Mouse (Mus musculus): ENCODE measurements around the gene Cd6. TPM values are rescaled to one million over a fixed set of nuclear protein-coding genes. Genes with fewer than 3 reads are reported as not detected.

Cd6 gene
- polyA plus RNA-seq, 1 experiment = 2.1 TPM

DNA sequence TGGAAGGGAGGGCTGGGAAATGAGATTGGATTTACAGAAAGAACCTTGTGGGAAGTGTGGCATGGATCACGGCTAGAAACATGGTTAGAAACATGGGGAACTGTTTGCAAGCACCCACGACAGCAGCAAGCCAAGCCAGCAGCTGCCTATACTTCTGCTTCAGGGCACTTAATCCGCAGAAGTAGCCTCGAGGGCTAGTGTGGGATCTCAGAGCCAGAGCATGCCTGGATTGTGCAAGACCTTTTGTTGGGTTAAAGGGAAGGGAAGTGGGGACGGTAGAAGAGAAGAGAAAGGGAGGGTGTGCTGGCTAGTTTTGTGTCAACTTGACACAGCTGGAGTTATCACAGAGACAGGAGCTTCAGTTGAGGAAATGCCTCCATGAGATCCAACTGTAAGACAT is 26.1 kb downstream of the Cd6 start:
- Histone ChIP-seq H3K4me1 (ENCODE audit: control insufficient read depth, insufficient read depth, low read length) (no peaks in the 10 kb centered on the region; the same call in 1 of the 2 replicates), H3K4me3 (replicated peaks; ENCODE audit: control insufficient read depth, low read depth, low read length) (no peak overlapping the region), H3K27ac (ENCODE audit: control insufficient read depth, insufficient read depth, low read depth, low read length, poor library complexity) (no peak overlapping the region)
- WGBS = 18% methylated on average over 5 of the region's 5 CpGs
- TF ChIP-seq CTCF (IDR thresholded peaks at IDR 0.05; ENCODE audit: control insufficient read depth, insufficient read depth, low read length) (no peak), POLR2A (IDR thresholded peaks at IDR 0.05; ENCODE audit: borderline replicate concordance, control insufficient read depth, low read depth, low read length) (no peak)

DNA sequence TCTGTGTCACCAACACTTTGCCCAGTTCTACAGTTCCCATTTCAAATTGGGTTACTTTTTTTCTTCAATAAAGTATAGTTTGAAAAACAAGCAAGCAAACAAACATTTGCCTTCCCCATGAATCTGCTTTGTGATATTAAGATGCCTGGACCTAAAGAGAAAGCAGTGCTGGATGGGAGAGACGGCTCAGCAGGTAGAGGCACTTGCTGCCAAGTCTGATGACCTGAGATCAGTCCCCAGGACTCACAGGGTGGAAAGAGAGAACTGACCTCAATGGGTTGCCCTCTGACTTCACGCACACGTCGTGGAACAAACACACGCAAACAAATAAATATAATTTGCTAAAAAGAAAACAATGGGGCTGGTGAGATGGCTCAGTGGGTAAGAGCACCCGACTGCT is 28.0 kb downstream of the Cd6 start:
- 76% methylated on average over 6 of the region's 6 CpGs for WGBS
- TF ChIP-seq CTCF (IDR thresholded peaks at IDR 0.05; ENCODE audit: control insufficient read depth, insufficient read depth, low read length) = no peak
- no peak overlapping the region for H3K4me3 ChIP-seq (replicated peaks; ENCODE audit: control insufficient read depth, low read depth, low read length)
- H3K4me1 ChIP-seq (ENCODE audit: control insufficient read depth, insufficient read depth, low read length) = no peaks in the 10 kb centered on the region; the same call in 1 of the 2 replicates
- no peak overlapping the region for H3K27ac ChIP-seq (ENCODE audit: control insufficient read depth, insufficient read depth, low read depth, low read length, poor library complexity)

DNA sequence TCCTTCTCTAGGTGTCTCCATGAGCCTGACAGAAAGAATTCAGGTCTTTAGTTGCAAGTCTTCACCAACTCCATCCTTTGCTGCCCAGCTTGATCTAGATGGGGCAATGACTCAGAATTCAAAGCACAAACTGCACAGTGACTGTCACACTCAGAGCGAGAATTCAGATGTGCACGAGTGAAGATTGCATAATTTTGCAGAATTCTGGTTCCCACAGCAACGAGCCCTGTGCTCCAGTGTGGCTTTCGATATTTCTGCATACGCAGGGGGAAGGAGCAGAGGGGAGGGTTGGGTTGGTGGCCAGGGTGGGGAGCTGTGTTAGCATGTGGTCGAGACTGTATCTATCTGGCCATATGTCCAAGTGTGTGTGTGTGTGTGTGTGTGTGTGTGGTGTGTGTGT is 28.8 kb downstream of the Cd6 start:
- H3K27ac ChIP-seq (ENCODE audit: control insufficient read depth, insufficient read depth, low read depth, low read length, poor library complexity) = no peak overlapping the region
- H3K4me3 ChIP-seq (replicated peaks; ENCODE audit: control insufficient read depth, low read depth, low read length) = no peak overlapping the region
- no peaks in the 10 kb centered on the region; the same call in 1 of the 2 replicates for H3K4me1 ChIP-seq (ENCODE audit: control insufficient read depth, insufficient read depth, low read length)
- TF ChIP-seq CTCF (IDR thresholded peaks at IDR 0.05; ENCODE audit: control insufficient read depth, insufficient read depth, low read length) = no peak
- no peak for TF ChIP-seq POLR2A (IDR thresholded peaks at IDR 0.05; ENCODE audit: borderline replicate concordance, control insufficient read depth, low read depth, low read length)
- 3% methylated on average over 6 of the region's 6 CpGs for WGBS

DNA sequence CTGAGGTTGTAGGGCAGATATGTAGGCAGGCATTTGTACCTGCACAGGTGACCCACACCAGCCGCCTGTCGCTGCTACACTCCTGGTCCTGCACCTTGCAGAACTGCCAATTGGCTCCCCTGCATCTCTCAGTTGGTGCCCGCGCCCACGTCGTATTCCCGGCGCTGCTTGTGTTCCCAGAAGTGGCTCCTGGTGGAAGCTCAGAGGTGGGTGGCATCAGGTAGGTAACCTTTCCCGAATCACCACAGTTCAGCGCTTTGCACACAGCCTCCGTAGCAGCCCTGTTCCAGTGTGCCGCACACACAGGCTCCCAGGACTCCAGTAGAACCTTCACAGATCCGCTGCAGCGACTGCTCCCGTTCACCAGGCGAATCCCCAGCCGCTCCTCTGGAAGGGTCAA is 30.7 kb downstream of the Cd6 start:
- 90% methylated on average over 17 of the region's 17 CpGs for WGBS
- H3K4me3 ChIP-seq (replicated peaks; ENCODE audit: control insufficient read depth, low read depth, low read length) = no peak overlapping the region
- H3K4me1 ChIP-seq (ENCODE audit: control insufficient read depth, insufficient read depth, low read length) = no peaks in the 10 kb centered on the region; the same call in 1 of the 2 replicates
- H3K27ac ChIP-seq (ENCODE audit: control insufficient read depth, insufficient read depth, low read depth, low read length, poor library complexity) = no peak overlapping the region
- TF ChIP-seq CTCF (IDR thresholded peaks at IDR 0.05; ENCODE audit: control insufficient read depth, insufficient read depth, low read length) (no peak), POLR2A (IDR thresholded peaks at IDR 0.05; ENCODE audit: borderline replicate concordance, control insufficient read depth, low read depth, low read length) (no peak)

DNA sequence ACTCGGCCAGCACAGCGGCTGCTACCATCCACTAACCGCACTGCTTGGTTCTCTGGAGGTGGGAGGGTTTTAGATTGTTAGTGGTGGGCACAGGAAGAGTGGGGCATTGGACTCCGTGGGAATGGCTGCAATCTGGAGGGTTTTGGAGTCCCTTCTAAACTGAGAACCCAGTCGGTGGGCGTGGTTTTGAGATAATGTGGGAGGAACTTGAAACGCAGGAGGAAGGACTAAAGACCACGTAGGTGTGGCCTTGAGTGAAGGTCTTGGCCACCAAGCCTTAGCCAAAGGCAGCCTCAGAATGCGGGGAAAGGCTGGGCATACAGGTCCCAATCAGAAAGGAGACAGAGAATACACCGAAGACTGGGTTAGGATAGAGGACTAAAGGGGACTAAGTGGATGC is 31.3 kb downstream of the Cd6 start:
- 68% methylated on average over 10 of the region's 10 CpGs for WGBS
- Histone ChIP-seq H3K27ac (ENCODE audit: control insufficient read depth, insufficient read depth, low read depth, low read length, poor library complexity) (no peak overlapping the region), H3K4me3 (replicated peaks; ENCODE audit: control insufficient read depth, low read depth, low read length) (no peak overlapping the region), H3K4me1 (ENCODE audit: control insufficient read depth, insufficient read depth, low read length) (no peaks in the 10 kb centered on the region; the same call in 1 of the 2 replicates)
- no peak for TF ChIP-seq POLR2A (IDR thresholded peaks at IDR 0.05; ENCODE audit: borderline replicate concordance, control insufficient read depth, low read depth, low read length)
- TF ChIP-seq CTCF (IDR thresholded peaks at IDR 0.05; ENCODE audit: control insufficient read depth, insufficient read depth, low read length) = no peak

DNA sequence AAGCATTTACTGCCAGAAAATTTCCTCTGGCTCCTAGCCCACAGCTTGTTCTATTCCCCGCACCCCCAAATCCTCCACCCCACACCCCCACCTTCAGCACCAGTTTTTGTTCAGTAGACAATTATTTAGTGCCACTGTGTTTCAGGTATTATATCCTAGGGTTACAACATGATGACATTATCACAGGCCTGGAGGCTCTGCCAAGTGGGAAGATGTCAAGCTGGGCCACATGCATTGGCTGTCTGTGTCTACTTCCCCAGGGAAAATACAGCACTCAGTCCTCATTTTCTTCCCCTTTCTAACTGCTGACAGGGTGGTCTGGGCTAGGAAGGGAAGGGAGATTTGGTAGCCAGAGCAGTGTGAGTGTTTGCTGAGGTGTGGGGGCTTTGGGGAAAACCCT is 34.9 kb downstream of the Cd6 start:
- H3K4me3 ChIP-seq (replicated peaks; ENCODE audit: control insufficient read depth, low read depth, low read length) = no peak overlapping the region
- no peak for TF ChIP-seq CTCF (IDR thresholded peaks at IDR 0.05; ENCODE audit: control insufficient read depth, insufficient read depth, low read length)
- no peak for TF ChIP-seq POLR2A (IDR thresholded peaks at IDR 0.05; ENCODE audit: borderline replicate concordance, control insufficient read depth, low read depth, low read length)
- WGBS = 91% methylated on average over 1 of the region's 1 CpGs
- no peak overlapping the region for H3K27ac ChIP-seq (ENCODE audit: control insufficient read depth, insufficient read depth, low read depth, low read length, poor library complexity)
- H3K4me1 ChIP-seq (ENCODE audit: control insufficient read depth, insufficient read depth, low read length) = no peaks in the 10 kb centered on the region

DNA sequence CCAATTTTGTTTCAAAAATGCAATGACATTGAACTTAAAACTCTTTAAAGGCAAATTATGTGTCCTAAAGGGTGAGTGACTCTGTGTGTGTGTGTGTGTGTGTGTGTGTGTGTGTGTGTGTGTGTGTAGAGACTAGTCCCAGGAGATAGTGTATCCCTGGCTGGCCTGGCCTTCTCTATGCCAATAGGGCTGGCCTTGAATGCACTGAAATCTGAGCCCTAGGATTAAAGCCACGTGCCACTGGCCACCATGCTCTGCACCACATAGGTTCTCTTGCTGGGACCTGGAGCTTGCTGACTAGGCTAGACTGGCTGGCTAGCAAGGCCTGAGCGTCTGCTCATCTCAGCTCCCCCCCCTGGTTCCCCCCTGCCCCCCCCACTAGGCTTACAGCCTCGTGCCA is 36.8 kb downstream of the Cd6 start:
- TF ChIP-seq CTCF (IDR thresholded peaks at IDR 0.05; ENCODE audit: control insufficient read depth, insufficient read depth, low read length) (no peak), POLR2A (IDR thresholded peaks at IDR 0.05; ENCODE audit: borderline replicate concordance, control insufficient read depth, low read depth, low read length) (no peak)
- WGBS = 69% methylated on average over 3 of the region's 3 CpGs
- no peak overlapping the region for H3K4me3 ChIP-seq (replicated peaks; ENCODE audit: control insufficient read depth, low read depth, low read length)
- H3K4me1 ChIP-seq (ENCODE audit: control insufficient read depth, insufficient read depth, low read length) = no peaks in the 10 kb centered on the region; the same call in 1 of the 2 replicates
- H3K27ac ChIP-seq (ENCODE audit: control insufficient read depth, insufficient read depth, low read depth, low read length, poor library complexity) = no peak overlapping the region

DNA sequence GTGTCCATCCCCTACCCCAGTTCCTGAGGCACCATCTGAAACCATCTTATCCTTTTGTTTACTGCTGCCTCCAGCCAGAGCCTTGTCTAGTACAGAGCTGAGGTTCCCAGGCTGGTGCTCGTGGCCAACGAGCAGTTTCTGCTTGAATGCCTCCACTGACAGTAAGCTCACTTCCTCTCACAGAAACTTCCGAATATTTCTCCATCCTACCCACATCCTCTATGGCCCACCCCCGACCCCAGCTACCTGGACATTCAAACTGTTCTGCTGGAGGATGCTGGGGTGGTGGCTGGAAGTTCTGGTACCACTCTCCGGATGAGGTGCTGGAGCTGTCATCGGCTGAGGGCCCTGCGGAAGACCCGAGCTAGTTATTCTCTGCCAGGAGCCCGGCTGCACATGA is 39.5 kb downstream of the Cd6 start:
- no peaks in the 10 kb centered on the region; the same call in 1 of the 2 replicates for H3K4me1 ChIP-seq (ENCODE audit: control insufficient read depth, insufficient read depth, low read length)
- H3K4me3 ChIP-seq (replicated peaks; ENCODE audit: control insufficient read depth, low read depth, low read length) = no peak overlapping the region
- 44% methylated on average over 9 of the region's 9 CpGs for WGBS
- H3K27ac ChIP-seq (ENCODE audit: control insufficient read depth, insufficient read depth, low read depth, low read length, poor library complexity) = no peak overlapping the region
- TF ChIP-seq CTCF (IDR thresholded peaks at IDR 0.05; ENCODE audit: control insufficient read depth, insufficient read depth, low read length) (no peak), POLR2A (IDR thresholded peaks at IDR 0.05; ENCODE audit: borderline replicate concordance, control insufficient read depth, low read depth, low read length) (no peak)

DNA sequence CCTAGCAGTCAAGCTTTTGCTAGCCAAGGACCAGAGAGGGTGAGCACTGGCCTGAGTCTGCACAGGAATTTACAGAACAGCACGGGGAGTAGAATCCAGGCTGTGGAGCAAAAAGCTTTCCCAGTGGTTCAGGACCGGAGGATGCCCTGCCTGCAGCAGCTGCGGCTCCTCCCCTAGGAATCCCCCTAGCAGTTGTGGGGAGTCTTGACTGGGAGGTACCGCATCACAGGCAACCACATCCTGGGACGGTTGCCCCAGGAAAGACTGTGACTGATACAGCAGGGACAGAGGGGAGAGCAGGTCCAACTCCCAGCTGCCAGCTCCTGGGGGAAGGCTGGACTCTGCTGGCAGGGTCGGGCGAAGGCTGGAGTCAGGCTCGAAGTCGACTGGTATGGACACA is 41.6 kb downstream of the Cd6 start:
- Histone ChIP-seq H3K4me1 (ENCODE audit: control insufficient read depth, insufficient read depth, low read length) (no peaks in the 10 kb centered on the region; the same call in 1 of the 2 replicates), H3K4me3 (replicated peaks; ENCODE audit: control insufficient read depth, low read depth, low read length) (no peak overlapping the region), H3K27ac (ENCODE audit: control insufficient read depth, insufficient read depth, low read depth, low read length, poor library complexity) (no peak overlapping the region)
- TF ChIP-seq POLR2A (IDR thresholded peaks at IDR 0.05; ENCODE audit: borderline replicate concordance, control insufficient read depth, low read depth, low read length) = no peak
- no peak for TF ChIP-seq CTCF (IDR thresholded peaks at IDR 0.05; ENCODE audit: control insufficient read depth, insufficient read depth, low read length)
- WGBS = 49% methylated on average over 9 of the region's 9 CpGs
